Mouse (Mus musculus): ENCODE measurements at regions not wholly inside any gene's neighbourhood (a gene's known extent, or its start where the extent isn't known, plus 50 kb on each side); places are given as distances from the start of the nearest gene placed in this dataset.
A peak's percentile ranks its signal among the peaks of the same experiment; 100 is the strongest.

DNA sequence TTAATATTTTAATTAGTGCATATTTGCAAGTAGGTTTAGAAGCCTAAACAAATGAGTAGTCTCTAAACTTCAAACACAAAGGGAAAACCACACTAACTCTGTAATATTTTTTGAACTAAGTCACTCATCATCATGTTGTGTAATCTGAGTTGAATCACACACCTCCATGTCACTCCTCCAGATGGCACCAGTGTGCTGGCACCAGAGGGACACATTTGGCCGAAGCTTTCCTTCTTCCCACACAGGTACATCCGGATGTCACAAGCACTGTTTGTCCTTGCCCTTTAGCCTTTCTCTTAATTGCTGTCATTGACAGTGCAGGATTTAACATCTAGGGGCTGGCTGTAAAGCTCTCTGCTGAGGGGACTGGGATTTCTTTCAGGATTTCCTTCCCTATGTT lies 256.7 kb upstream of the Ccdc54 start:
- DNase-seq (ENCODE audit: low read depth, low spot score), result no peak
- TF ChIP-seq SMC3 (IDR thresholded peaks at IDR 0.05; ENCODE audit: low read depth, low read length) (peak; percentile 19; the same call in 1 of the 2 replicates), E2F4 (IDR thresholded peaks at IDR 0.05; ENCODE audit: borderline replicate concordance, low read depth, low read length) (no peak), CTCF (IDR thresholded peaks at IDR 0.05 in 2 of 3, conservative IDR thresholded peaks at IDR 0.05 in 1 of 3; ENCODE audit: control insufficient read depth in 1 of 3, insufficient read depth in 1 of 3, low read depth in 2 of 3, low read length in 3 of 3, poor library complexity in 1 of 3, severe bottlenecking in 1 of 3) (peak in 1 of 3 experiments; percentile 15; a peak in 1 of 6 replicates), MAFK (IDR thresholded peaks at IDR 0.05; ENCODE audit: borderline replicate concordance, low read depth, low read length) (no peak), GATA1 (IDR thresholded peaks at IDR 0.05; ENCODE audit: low read depth, low read length) (no peak), GABPA (IDR thresholded peaks at IDR 0.05; ENCODE audit: low read depth, low read length) (no peak), RAD21 (IDR thresholded peaks at IDR 0.05; ENCODE audit: low read depth, low read length) (peak; percentile 13), ELF1 (IDR thresholded peaks at IDR 0.05; ENCODE audit: low read depth, low read length) (no peak), ZMIZ1 (IDR thresholded peaks at IDR 0.05; ENCODE audit: low read depth, low read length) (no peak)
- no peaks in the 10 kb centered on the region for H3K36me3 ChIP-seq (ENCODE audit: control insufficient read depth in 1 of 2, insufficient read depth in 2 of 2, low read length in 2 of 2)

DNA sequence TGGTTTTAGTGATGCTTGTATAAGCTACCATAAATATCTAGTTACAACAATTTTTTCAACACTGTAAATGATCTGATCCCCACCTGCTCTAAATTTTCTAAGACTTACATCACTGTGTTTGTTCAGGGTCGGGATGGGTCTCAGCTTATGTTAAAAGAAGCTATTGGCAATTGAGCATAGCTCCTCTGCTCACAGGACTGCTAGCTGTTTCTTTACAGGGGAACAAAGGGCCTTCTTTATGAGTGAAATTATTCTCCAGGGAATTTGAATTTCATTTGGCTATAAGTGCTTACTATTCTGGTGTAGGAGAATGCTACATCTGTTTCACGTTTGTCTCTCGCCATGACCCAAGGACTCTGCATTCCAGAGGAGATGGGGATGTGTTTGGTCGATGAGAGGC lies 255.6 kb upstream of the Ccdc54 start:
- no peaks in the 10 kb centered on the region for H3K36me3 ChIP-seq (ENCODE audit: control insufficient read depth in 1 of 2, insufficient read depth in 2 of 2, low read length in 2 of 2)
- H3K27ac ChIP-seq (ENCODE audit: control insufficient read depth, low read depth, low read length), result no peak overlapping the region
- TF ChIP-seq EP300 (IDR thresholded peaks at IDR 0.05; ENCODE audit: low read depth in 1 of 2, low read length in 2 of 2) (no peak), JUND (IDR thresholded peaks at IDR 0.05; ENCODE audit: low read depth, low read length) (no peak), SMC3 (IDR thresholded peaks at IDR 0.05; ENCODE audit: low read depth, low read length) (no peak), MAFK (IDR thresholded peaks at IDR 0.05; ENCODE audit: borderline replicate concordance, low read depth, low read length) (no peak), POLR2AphosphoS2 (IDR thresholded peaks at IDR 0.05; ENCODE audit: low read length) (no peak), POLR2AphosphoS5 (IDR thresholded peaks at IDR 0.05; ENCODE audit: borderline replicate concordance, low read depth, low read length) (no peak), USF2 (IDR thresholded peaks at IDR 0.05; ENCODE audit: borderline replicate concordance in 1 of 2, insufficient read depth in 1 of 2, low read depth in 1 of 2, low read length in 2 of 2) (no peak), USF1 (IDR thresholded peaks at IDR 0.05; ENCODE audit: low read depth, low read length) (no peak), BHLHE40 (IDR thresholded peaks at IDR 0.05; ENCODE audit: borderline replicate concordance, low read depth, low read length) (no peak), MAX (IDR thresholded peaks at IDR 0.05; ENCODE audit: low read length) (no peak), ETS1 (IDR thresholded peaks at IDR 0.05; ENCODE audit: low read depth, low read length) (no peak), ZKSCAN1 (IDR thresholded peaks at IDR 0.05; ENCODE audit: low read depth, low read length) (no peak), TAL1 (IDR thresholded peaks at IDR 0.05; ENCODE audit: low read length) (no peak), GATA1 (IDR thresholded peaks at IDR 0.05; ENCODE audit: low read depth, low read length) (no peak), ELF1 (IDR thresholded peaks at IDR 0.05; ENCODE audit: low read depth, low read length) (no peak), MYB (IDR thresholded peaks at IDR 0.05; ENCODE audit: low read depth, low read length) (no peak), NRF1 (IDR thresholded peaks at IDR 0.05; ENCODE audit: insufficient read depth, low read depth, low read length, poor library complexity, severe bottlenecking) (no peak), MAZ (IDR thresholded peaks at IDR 0.05; ENCODE audit: low read depth, low read length) (no peak)
- H3K27me3 ChIP-seq (ENCODE audit: control insufficient read depth in 1 of 2, insufficient read depth in 2 of 2, low read length in 2 of 2), result peaks cover 6 to 7% of the 10 kb centered on the region in 2 experiments; a peak in 3 of 4 replicates
- H3K9me3 ChIP-seq (replicated peaks; ENCODE audit: insufficient read depth, low read length), result no peaks in the 10 kb centered on the region
- no peak for DNase-seq (ENCODE audit: low read depth, low spot score)
- no peak overlapping the region for H3K4me3 ChIP-seq (ENCODE audit: control insufficient read depth in 1 of 2, insufficient read depth in 1 of 2, low read depth in 2 of 2, low read length in 2 of 2)
- H3K9ac ChIP-seq (ENCODE audit: control insufficient read depth, low read depth, low read length, poor library complexity, severe bottlenecking), result no peak overlapping the region
- H3K4me1 ChIP-seq (ENCODE audit: control insufficient read depth in 1 of 2, insufficient read depth in 2 of 2, low read length in 2 of 2), result no peaks in the 10 kb centered on the region
- H3K79me2 ChIP-seq (ENCODE audit: control insufficient read depth, insufficient read depth, low read length, poor library complexity), result no peaks in the 10 kb centered on the region

More for the DNA sequence above, 256.7 kb upstream of the Ccdc54 start:
- H3K27me3 ChIP-seq (ENCODE audit: control insufficient read depth in 1 of 2, insufficient read depth in 2 of 2, low read length in 2 of 2), result peaks cover 6 to 8% of the 10 kb centered on the region in 2 experiments; a peak in 3 of 4 replicates
- H3K4me1 ChIP-seq (ENCODE audit: control insufficient read depth in 1 of 2, insufficient read depth in 2 of 2, low read length in 2 of 2), result no peaks in the 10 kb centered on the region
- H3K27ac ChIP-seq (ENCODE audit: control insufficient read depth, low read depth, low read length), result no peak overlapping the region
- H3K9ac ChIP-seq (ENCODE audit: control insufficient read depth, low read depth, low read length, poor library complexity, severe bottlenecking), result no peak overlapping the region
- H3K4me3 ChIP-seq (ENCODE audit: control insufficient read depth in 1 of 2, insufficient read depth in 1 of 2, low read depth in 2 of 2, low read length in 2 of 2), result no peak overlapping the region
- no peaks in the 10 kb centered on the region for H3K79me2 ChIP-seq (ENCODE audit: control insufficient read depth, insufficient read depth, low read length, poor library complexity)
- H3K9me3 ChIP-seq (replicated peaks; ENCODE audit: insufficient read depth, low read length), result no peaks in the 10 kb centered on the region

All from MEL (cell line).